Mouse (Mus musculus): ENCODE data around the gene Cacna1b. TPM values are rescaled to one million over a fixed set of nuclear protein-coding genes. Genes with fewer than 3 reads are reported as not detected.

Cacna1b gene
- polyA plus RNA-seq, 1 experiment from 2014 or later = 0.97 TPM

DNA sequence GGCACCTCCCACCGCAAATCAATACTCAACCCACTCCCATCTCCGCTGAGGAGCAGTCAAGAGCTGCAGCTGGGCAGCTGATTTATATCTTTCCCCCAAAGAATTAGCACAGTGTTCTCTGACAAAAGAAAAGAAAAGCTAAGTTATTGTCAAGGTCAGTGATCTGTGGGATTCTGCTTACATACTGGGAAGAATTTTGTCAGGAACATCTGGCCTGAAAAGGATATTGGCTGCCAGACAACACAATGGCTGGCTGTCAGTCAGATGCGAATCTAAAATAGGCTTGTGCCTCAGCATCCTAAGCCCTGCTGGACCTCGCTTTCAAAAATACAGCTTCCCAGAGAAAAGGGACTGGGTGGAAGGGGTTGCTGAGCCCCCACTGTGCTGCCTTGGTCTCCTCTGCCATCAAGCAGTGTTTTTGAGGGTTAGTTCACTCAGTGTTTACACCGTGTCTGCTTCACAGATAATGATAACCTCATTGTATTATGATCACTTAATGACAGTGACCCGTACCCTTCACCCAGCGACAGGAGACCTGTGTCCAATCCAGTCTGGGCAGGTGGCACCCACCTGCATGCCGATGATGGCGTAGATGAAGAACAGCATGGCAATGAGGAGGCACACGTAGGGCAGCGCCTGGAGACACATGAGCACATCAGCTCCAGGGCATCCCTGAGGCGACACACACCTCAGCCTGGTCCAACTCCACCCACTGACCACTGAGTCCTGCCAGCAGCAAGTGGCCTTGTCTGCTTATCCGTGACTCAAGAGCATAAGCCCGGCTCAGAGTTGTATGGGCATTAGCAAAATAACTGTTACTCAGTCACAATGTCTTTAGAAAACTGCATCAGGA, 124.6 kb downstream of the Cacna1b start:
- WGBS = 68% methylated on average over 14 of the region's 14 CpGs
- Histone ChIP-seq H3K27ac (ENCODE audit: low read length) (no peak overlapping the region), H3K27me3 (replicated peaks; ENCODE audit: control insufficient read depth, insufficient read depth, low read length) (no peaks in the 10 kb centered on the region), H3K4me2 (ENCODE audit: low read depth, low read length) (no peak overlapping the region), H3K4me3 (ENCODE audit: low read length) (no peak overlapping the region), H3K4me1 (ENCODE audit: control insufficient read depth, insufficient read depth, low read length) (no peaks in the 10 kb centered on the region), H3K9ac (ENCODE audit: low read depth, low read length) (no peak overlapping the region), H3K9me3 (ENCODE audit: control insufficient read depth, low read length) (no peaks in the 10 kb centered on the region), H3K36me3 (ENCODE audit: control insufficient read depth, insufficient read depth, low read length) (no peaks in the 10 kb centered on the region)
- no peak for ATAC-seq

- H3K27me3 ChIP-seq (replicated peaks; ENCODE audit: control insufficient read depth, insufficient read depth, low read length) = no peaks in the 10 kb centered on the region
- H3K9me3 ChIP-seq (ENCODE audit: control insufficient read depth, low read length) = no peaks in the 10 kb centered on the region
- no peak for ATAC-seq
- WGBS = 84% methylated on average over 6 of the region's 6 CpGs
- H3K9ac ChIP-seq (ENCODE audit: low read depth, low read length) = no peak overlapping the region
- no peaks in the 10 kb centered on the region for H3K4me1 ChIP-seq (ENCODE audit: control insufficient read depth, insufficient read depth, low read length)
- no peak overlapping the region for H3K4me2 ChIP-seq (ENCODE audit: low read depth, low read length)
- H3K4me3 ChIP-seq (ENCODE audit: low read length) = no peak overlapping the region
- H3K27ac ChIP-seq (ENCODE audit: low read length) = no peak overlapping the region
- no peaks in the 10 kb centered on the region for H3K36me3 ChIP-seq (ENCODE audit: control insufficient read depth, insufficient read depth, low read length)
Observed at GRCm38 (mm10) chr2:24633645-24634044, 129.3 kb downstream of the Cacna1b start.

GRCm38 (mm10) chr2:24617141-24617540, 145.8 kb downstream of the Cacna1b start:
- Histone ChIP-seq H3K27me3 (replicated peaks; ENCODE audit: control insufficient read depth, insufficient read depth, low read length) (no peaks in the 10 kb centered on the region), H3K9me3 (ENCODE audit: control insufficient read depth, low read length) (no peaks in the 10 kb centered on the region), H3K27ac (ENCODE audit: low read length) (no peak overlapping the region), H3K36me3 (ENCODE audit: control insufficient read depth, insufficient read depth, low read length) (no peaks in the 10 kb centered on the region), H3K9ac (ENCODE audit: low read depth, low read length) (no peak overlapping the region), H3K4me3 (ENCODE audit: low read length) (no peak overlapping the region), H3K4me2 (ENCODE audit: low read depth, low read length) (no peak overlapping the region), H3K4me1 (ENCODE audit: control insufficient read depth, insufficient read depth, low read length) (no peaks in the 10 kb centered on the region)
- no peak for ATAC-seq
- 84% methylated on average over 4 of the region's 4 CpGs for WGBS

GRCm38 (mm10) chr2:24609789-24610188, 153.2 kb downstream of the Cacna1b start:
- Histone ChIP-seq H3K9me3 (ENCODE audit: control insufficient read depth, low read length) (no peaks in the 10 kb centered on the region), H3K4me1 (ENCODE audit: control insufficient read depth, insufficient read depth, low read length) (peaks cover 2% of the 10 kb centered on the region; the same call in 1 of the 2 replicates), H3K36me3 (ENCODE audit: control insufficient read depth, insufficient read depth, low read length) (no peaks in the 10 kb centered on the region), H3K27me3 (replicated peaks; ENCODE audit: control insufficient read depth, insufficient read depth, low read length) (no peaks in the 10 kb centered on the region; the same call in 1 of the 2 replicates), H3K4me3 (ENCODE audit: low read length) (no peak overlapping the region), H3K9ac (ENCODE audit: low read depth, low read length) (no peak overlapping the region), H3K27ac (ENCODE audit: low read length) (no peak overlapping the region), H3K4me2 (ENCODE audit: low read depth, low read length) (no peak overlapping the region)
- 82% methylated on average over 7 of the region's 7 CpGs for WGBS
- ATAC-seq = no peak

GRCm38 (mm10) chr2:24608765-24609138, 154.2 kb downstream of the Cacna1b start:
- Histone ChIP-seq H3K4me2 (ENCODE audit: low read depth, low read length) (no peak overlapping the region), H3K4me3 (ENCODE audit: low read length) (no peak overlapping the region), H3K27me3 (replicated peaks; ENCODE audit: control insufficient read depth, insufficient read depth, low read length) (no peaks in the 10 kb centered on the region; the same call in 1 of the 2 replicates), H3K27ac (ENCODE audit: low read length) (no peak overlapping the region), H3K4me1 (ENCODE audit: control insufficient read depth, insufficient read depth, low read length) (peaks cover 2% of the 10 kb centered on the region; the same call in 1 of the 2 replicates), H3K36me3 (ENCODE audit: control insufficient read depth, insufficient read depth, low read length) (no peaks in the 10 kb centered on the region), H3K9ac (ENCODE audit: low read depth, low read length) (no peak overlapping the region), H3K9me3 (ENCODE audit: control insufficient read depth, low read length) (no peaks in the 10 kb centered on the region)
- WGBS = 28% methylated on average over 7 of the region's 7 CpGs
- ATAC-seq = no peak

- H3K9me3 ChIP-seq (ENCODE audit: control insufficient read depth, low read length) = no peaks in the 10 kb centered on the region
- H3K4me1 ChIP-seq (ENCODE audit: control insufficient read depth, insufficient read depth, low read length) = peaks cover 2% of the 10 kb centered on the region; the same call in 1 of the 2 replicates
- no peak overlapping the region for H3K9ac ChIP-seq (ENCODE audit: low read depth, low read length)
- H3K36me3 ChIP-seq (ENCODE audit: control insufficient read depth, insufficient read depth, low read length) = no peaks in the 10 kb centered on the region
- no peak overlapping the region for H3K4me3 ChIP-seq (ENCODE audit: low read length)
- no peak overlapping the region for H3K4me2 ChIP-seq (ENCODE audit: low read depth, low read length)
- 36% methylated on average over 13 of the region's 13 CpGs for WGBS
- no peaks in the 10 kb centered on the region; the same call in 1 of the 2 replicates for H3K27me3 ChIP-seq (replicated peaks; ENCODE audit: control insufficient read depth, insufficient read depth, low read length)
- no peak for ATAC-seq
- no peak overlapping the region for H3K27ac ChIP-seq (ENCODE audit: low read length)
Observed at GRCm38 (mm10) chr2:24607905-24608764, 154.8 kb downstream of the Cacna1b start.

DNA sequence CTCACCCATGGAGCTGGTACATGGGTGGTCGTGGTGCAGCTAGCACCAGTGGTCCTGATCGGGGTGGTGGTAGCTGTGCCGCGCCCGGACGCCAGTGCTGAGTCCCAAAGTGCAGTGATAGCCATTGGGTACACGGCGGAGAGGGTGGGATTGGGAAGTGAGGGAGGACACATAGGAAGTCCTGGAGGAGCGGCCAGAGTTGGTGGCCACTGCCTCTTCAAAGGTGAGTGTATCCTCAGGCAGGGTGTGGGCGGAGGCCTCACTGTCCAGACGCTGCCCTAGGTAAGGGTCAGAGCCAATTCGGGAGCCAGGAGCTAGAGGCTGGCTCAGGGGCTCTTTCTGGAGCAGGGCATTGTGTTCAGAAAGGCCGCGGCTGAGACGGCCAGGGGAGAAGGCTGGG, 156.4 kb downstream of the Cacna1b start:
- no peak for ATAC-seq
- Histone ChIP-seq H3K36me3 (ENCODE audit: control insufficient read depth, insufficient read depth, low read length) (no peaks in the 10 kb centered on the region), H3K9ac (ENCODE audit: low read depth, low read length) (no peak overlapping the region), H3K4me1 (ENCODE audit: control insufficient read depth, insufficient read depth, low read length) (peaks cover 2% of the 10 kb centered on the region; the same call in 1 of the 2 replicates), H3K4me3 (ENCODE audit: low read length) (no peak overlapping the region), H3K9me3 (ENCODE audit: control insufficient read depth, low read length) (no peaks in the 10 kb centered on the region), H3K27ac (ENCODE audit: low read length) (no peak overlapping the region), H3K27me3 (replicated peaks; ENCODE audit: control insufficient read depth, insufficient read depth, low read length) (no peaks in the 10 kb centered on the region; the same call in 1 of the 2 replicates), H3K4me2 (ENCODE audit: low read depth, low read length) (no peak overlapping the region)
- WGBS = 84% methylated on average over 15 of the region's 15 CpGs

DNA sequence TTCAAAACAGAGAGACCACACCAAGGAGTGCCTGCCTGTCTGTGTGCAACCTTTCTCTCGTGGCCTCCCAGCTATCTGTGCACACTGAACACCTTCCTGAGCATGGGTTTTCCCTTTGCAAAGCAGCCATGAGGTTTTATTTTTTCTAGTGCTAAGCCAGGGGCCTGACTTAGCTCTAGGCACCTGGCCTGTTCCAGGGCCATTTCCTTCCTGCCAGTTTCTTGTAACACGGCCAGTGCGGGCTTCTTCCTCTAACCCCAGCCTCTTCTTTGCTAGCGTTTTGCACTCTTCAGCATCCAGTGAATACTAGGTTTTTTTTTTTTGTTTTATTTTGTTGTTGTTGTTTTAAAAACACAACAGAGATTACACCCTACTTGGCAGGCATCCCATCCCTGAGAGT, 157.9 kb downstream of the Cacna1b start:
- H3K27ac ChIP-seq (ENCODE audit: low read length) = no peak overlapping the region
- H3K27me3 ChIP-seq (replicated peaks; ENCODE audit: control insufficient read depth, insufficient read depth, low read length) = no peaks in the 10 kb centered on the region; the same call in 1 of the 2 replicates
- H3K9me3 ChIP-seq (ENCODE audit: control insufficient read depth, low read length) = no peaks in the 10 kb centered on the region
- ATAC-seq = no peak
- peaks cover 2% of the 10 kb centered on the region; the same call in 1 of the 2 replicates for H3K4me1 ChIP-seq (ENCODE audit: control insufficient read depth, insufficient read depth, low read length)
- 73% methylated on average over 4 of the region's 4 CpGs for WGBS
- no peak overlapping the region for H3K4me3 ChIP-seq (ENCODE audit: low read length)
- H3K9ac ChIP-seq (ENCODE audit: low read depth, low read length) = no peak overlapping the region
- H3K36me3 ChIP-seq (ENCODE audit: control insufficient read depth, insufficient read depth, low read length) = no peaks in the 10 kb centered on the region
- no peak overlapping the region for H3K4me2 ChIP-seq (ENCODE audit: low read depth, low read length)

GRCm38 (mm10) chr2:24589426-24589825, 173.5 kb downstream of the Cacna1b start:
- ATAC-seq = no peak
- Histone ChIP-seq H3K4me2 (ENCODE audit: low read depth, low read length) (no peak overlapping the region), H3K9ac (ENCODE audit: low read depth, low read length) (no peak overlapping the region), H3K27me3 (replicated peaks; ENCODE audit: control insufficient read depth, insufficient read depth, low read length) (no peaks in the 10 kb centered on the region), H3K4me1 (ENCODE audit: control insufficient read depth, insufficient read depth, low read length) (no peaks in the 10 kb centered on the region), H3K27ac (ENCODE audit: low read length) (no peak overlapping the region), H3K9me3 (ENCODE audit: control insufficient read depth, low read length) (no peaks in the 10 kb centered on the region), H3K4me3 (ENCODE audit: low read length) (no peak overlapping the region), H3K36me3 (ENCODE audit: control insufficient read depth, insufficient read depth, low read length) (no peaks in the 10 kb centered on the region)
- WGBS = 91% methylated on average over 4 of the region's 4 CpGs

All from intestine, embryonic 16.5 days (tissue).